Mouse (Mus musculus) stomach, embryonic 14.5 days (tissue): ENCODE data around the gene Hexa. TPM values are rescaled to one million over a fixed set of nuclear protein-coding genes. Genes with fewer than 3 reads are reported as not detected.
A peak's percentile ranks its signal among the peaks of the same experiment; 100 is the strongest.

Experiments
- ATAC-seq: fragments of 200-750 bp; cut with Nextera tagmentation; 2 replicates; pipeline ENCODE4 v1.8.0; 2017; ENCODE audit warnings: low read depth, moderate TSS enrichment; ENCODE audit not compliant: insufficient number of reproducible peaks, insufficient read depth, low FRiP score
- H3K27ac ChIP-seq: fragments of 300-500 bp; sonication (generic); 2 replicates; pipeline ENCODE4 v1.5.1; 2014; ENCODE audit warnings: mild to moderate bottlenecking, low read length, moderate library complexity, mixed read lengths
- H3K27me3 ChIP-seq: fragments of 300-500 bp; sonication (generic); 2 replicates; pipeline ENCODE4 v1.6.1; 2014; ENCODE audit warnings: low read length, control low read depth, mixed read lengths; ENCODE audit not compliant: control insufficient read depth, insufficient read depth
- H3K36me3 ChIP-seq: fragments of 300-500 bp; sonication (generic); 2 replicates; pipeline ENCODE4 v1.6.1; 2014; ENCODE audit warnings: mild to moderate bottlenecking, control low read depth, low read length, moderate library complexity, mixed read lengths; ENCODE audit not compliant: control insufficient read depth, insufficient read depth
- H3K4me1 ChIP-seq: fragments of 300-500 bp; sonication (generic); 2 replicates; pipeline ENCODE4 v1.6.1; 2014; ENCODE audit warnings: low read length, control low read depth, mixed read lengths; ENCODE audit not compliant: control insufficient read depth, insufficient read depth
- H3K4me2 ChIP-seq: fragments of 300-500 bp; sonication (generic); replicated peaks from 2 replicates; pipeline ENCODE4 v1.6.1; 2014; ENCODE audit warnings: low read depth, low read length, control low read depth
- H3K4me3 ChIP-seq: fragments of 300-500 bp; sonication (generic); 2 replicates; pipeline ENCODE4 v1.5.1; 2014; ENCODE audit warnings: low read depth, low read length, control low read depth
- H3K9ac ChIP-seq: fragments of 300-500 bp; sonication (generic); replicated peaks from 2 replicates; pipeline ENCODE4 v1.6.1; 2014; ENCODE audit warnings: low read depth, mild to moderate bottlenecking, control low read depth, low read length, moderate library complexity, mixed read lengths
- H3K9me3 ChIP-seq: fragments of 300-500 bp; sonication (generic); 2 replicates; pipeline ENCODE4 v1.6.1; 2016; ENCODE audit warnings: low read depth, low read length, control low read depth; ENCODE audit not compliant: control insufficient read depth
- WGBS: fragments of 180-500 bp; shearing (Covaris S2); extraction: QIAGEN DNeasy Blood & Tissue Kit; methylation state at CpG from one replicate; pipeline ENCODE4 v1.1.7; 2014; 5-methylcytosine and 5-hydroxymethylcytosine counted together
- polyA plus RNA-seq: library from polyadenylated mRNA; unstranded; fragments of >200 nt; fragmentation: Nextera tagmentation; extraction: Ambion mirVana; gene quantifications from 2 replicates; pipeline ENCODE4 v1.2.1, GENCODE M21; 2014

Hexa gene
- polyA plus RNA-seq, 1 experiment from 2014 or later, result 88.1 TPM

DNA sequence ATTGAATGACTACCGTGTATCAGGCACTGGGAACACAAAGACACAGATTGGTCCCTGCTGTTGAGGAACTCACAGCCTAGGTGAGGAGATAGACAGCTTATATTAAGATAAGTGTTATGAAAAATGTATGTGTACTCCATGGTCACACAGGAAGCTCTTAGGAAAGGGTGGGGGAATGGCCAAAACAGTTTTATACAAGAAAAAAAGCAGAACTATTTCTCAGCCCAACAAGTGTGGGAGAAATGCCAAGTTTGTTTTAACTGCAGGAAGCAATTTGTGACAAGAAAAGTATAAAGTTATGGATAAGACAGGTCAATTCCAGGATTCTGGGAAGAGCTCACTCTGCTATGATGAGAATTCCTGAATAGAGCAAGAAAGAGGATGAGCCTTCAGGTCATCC, 8.5 kb downstream of the Hexa start:
- ATAC-seq, result no peak
- H3K36me3 ChIP-seq, result no peaks in the 10 kb centered on the region; the same call in 1 of the 2 replicates
- H3K4me2 ChIP-seq, result no peak overlapping the region
- no peaks in the 10 kb centered on the region for H3K4me1 ChIP-seq
- no peak overlapping the region for H3K27ac ChIP-seq
- no peaks in the 10 kb centered on the region for H3K27me3 ChIP-seq
- H3K9ac ChIP-seq, result no peak overlapping the region
- H3K4me3 ChIP-seq, result no peak overlapping the region
- H3K9me3 ChIP-seq, result no peaks in the 10 kb centered on the region
- WGBS, result 86% methylated on average over 1 of the region's 1 CpGs

DNA sequence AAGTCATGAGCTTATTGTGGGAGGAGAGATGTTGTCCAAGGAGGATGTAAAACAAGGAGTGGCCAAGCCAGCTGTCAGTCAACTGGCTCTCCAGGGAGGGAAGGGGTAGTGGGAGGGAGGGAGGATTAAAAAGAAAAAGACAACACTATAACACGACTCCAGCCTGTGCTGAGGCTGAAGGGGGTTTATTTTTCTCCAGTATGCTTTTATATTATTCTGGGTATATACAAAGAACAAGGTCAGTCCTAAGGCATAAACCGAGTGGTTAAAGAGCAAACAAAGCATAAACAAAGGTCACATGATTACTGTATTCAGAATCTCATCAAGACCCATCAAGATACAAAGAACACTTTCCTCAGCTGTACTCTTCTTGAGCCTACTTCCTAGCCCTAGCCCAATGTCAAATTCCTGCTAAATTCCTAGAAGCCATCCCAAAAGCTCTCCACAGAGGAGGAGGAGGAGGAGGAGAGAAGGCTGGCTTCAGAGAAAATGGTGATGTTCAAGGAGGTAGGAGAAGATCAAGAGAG, 9.7 kb downstream of the Hexa start:
- 49% methylated on average over 2 of the region's 2 CpGs for WGBS
- no peak overlapping the region for H3K27ac ChIP-seq
- ATAC-seq, result no peak
- H3K9ac ChIP-seq, result no peak overlapping the region
- H3K4me1 ChIP-seq, result no peaks in the 10 kb centered on the region
- H3K9me3 ChIP-seq, result no peaks in the 10 kb centered on the region
- no peaks in the 10 kb centered on the region; the same call in 1 of the 2 replicates for H3K36me3 ChIP-seq
- no peak overlapping the region for H3K4me2 ChIP-seq
- H3K4me3 ChIP-seq, result no peak overlapping the region
- H3K27me3 ChIP-seq, result no peaks in the 10 kb centered on the region

DNA sequence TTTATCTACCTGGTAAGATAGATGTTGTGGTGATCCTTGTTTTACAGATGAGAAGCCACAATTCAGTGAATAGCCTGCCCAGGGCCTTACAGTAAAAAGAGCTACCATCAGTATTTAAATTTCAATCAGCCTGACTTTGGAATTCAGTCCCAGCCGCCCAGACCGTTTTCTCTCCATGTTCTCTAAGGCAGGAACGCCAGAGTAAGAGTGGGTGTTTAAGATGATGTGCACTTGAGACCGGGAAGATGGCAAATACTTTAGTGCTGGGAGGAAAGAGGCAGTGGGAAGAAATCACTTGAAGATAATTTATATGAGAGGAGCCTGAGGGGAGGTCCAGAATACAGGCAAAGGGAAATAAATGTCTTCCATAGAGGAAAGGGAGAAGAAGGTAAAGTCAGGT, 10.7 kb downstream of the Hexa start:
- ATAC-seq, result no peak
- H3K27me3 ChIP-seq, result no peaks in the 10 kb centered on the region
- H3K4me3 ChIP-seq, result no peak overlapping the region
- peaks cover 3% of the 10 kb centered on the region; the same call in 1 of the 2 replicates for H3K36me3 ChIP-seq
- no peaks in the 10 kb centered on the region for H3K9me3 ChIP-seq
- WGBS, result 79% methylated on average over 4 of the region's 4 CpGs
- H3K9ac ChIP-seq, result no peak overlapping the region
- H3K4me2 ChIP-seq, result no peak overlapping the region
- no peaks in the 10 kb centered on the region for H3K4me1 ChIP-seq
- no peak overlapping the region for H3K27ac ChIP-seq

DNA sequence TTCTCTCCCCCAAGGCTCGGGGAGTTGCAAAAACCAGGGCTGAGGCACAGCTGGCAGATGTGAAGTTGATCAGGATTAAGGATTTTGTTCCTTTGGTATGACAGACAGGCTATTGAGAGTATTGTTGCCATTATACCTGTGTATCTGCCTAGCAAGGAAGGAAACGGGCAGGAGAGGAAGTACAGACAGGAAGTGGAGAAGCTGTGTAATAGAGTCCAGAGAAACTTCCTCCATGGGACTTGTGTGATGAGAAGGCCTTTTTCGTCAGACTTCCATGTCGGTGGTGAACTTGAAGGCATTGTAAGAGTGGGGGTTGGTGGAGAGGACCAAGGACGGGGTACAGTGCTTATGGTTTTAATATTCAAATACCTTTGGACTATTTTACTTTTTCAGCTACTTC, 11.7 kb downstream of the Hexa start:
- Histone ChIP-seq H3K9ac (no peak overlapping the region), H3K4me1 (no peaks in the 10 kb centered on the region), H3K27me3 (no peaks in the 10 kb centered on the region), H3K36me3 (peaks cover 3% of the 10 kb centered on the region; the same call in 1 of the 2 replicates), H3K9me3 (no peaks in the 10 kb centered on the region), H3K27ac (no peak overlapping the region), H3K4me2 (no peak overlapping the region), H3K4me3 (no peak overlapping the region)
- 80% methylated on average over 5 of the region's 5 CpGs for WGBS
- ATAC-seq, result no peak

DNA sequence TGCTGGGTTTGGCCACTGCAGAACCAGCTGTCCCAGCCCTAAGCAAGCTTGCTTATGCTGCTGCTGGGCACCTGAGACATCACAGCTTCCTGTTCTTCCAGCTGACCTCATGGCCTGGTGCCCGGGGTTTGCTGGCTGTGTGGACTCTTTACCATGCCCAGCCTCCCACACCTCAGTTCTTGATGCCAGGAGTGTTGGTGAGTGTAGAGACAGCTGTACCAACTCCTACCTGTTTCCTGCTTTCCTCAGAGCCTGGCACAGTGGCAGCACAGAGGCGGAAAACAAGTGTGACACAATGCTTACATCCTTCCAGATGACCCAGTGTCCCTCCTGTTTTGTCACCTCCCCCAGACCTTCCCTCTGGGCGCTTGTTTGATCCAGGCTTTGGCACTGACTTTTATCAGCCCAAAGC, 12.3 kb downstream of the Hexa start:
- Histone ChIP-seq H3K4me1 (no peaks in the 10 kb centered on the region), H3K9me3 (no peaks in the 10 kb centered on the region), H3K4me3 (no peak overlapping the region), H3K36me3 (peaks cover 4% of the 10 kb centered on the region; the same call in 1 of the 2 replicates), H3K27me3 (no peaks in the 10 kb centered on the region), H3K4me2 (no peak overlapping the region), H3K9ac (no peak overlapping the region), H3K27ac (no peak overlapping the region)
- 65% methylated on average over 3 of the region's 3 CpGs for WGBS
- ATAC-seq, result no peak

DNA sequence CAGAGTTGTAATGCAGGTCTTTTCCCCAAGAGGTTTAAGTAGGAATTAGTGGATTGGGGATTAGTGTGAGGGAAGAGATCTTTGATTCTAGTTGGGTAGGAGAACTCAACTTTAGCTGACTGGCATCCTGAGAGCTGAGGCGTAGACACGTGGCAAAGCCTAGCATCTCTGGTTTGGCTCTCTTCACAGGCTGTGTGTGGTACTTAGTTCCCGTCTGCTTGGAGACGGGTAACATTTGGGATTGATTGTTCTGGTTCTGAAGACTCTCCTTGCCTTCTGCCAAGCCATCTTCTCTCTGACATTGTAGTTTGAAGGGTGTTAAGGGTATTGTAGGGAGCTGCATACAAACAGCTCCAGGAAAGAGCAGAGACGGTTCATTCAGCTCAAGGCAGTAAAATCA, 13.3 kb downstream of the Hexa start:
- Histone ChIP-seq H3K9me3 (no peaks in the 10 kb centered on the region), H3K9ac (no peak overlapping the region), H3K27ac (no peak overlapping the region), H3K36me3 (peaks cover 9% of the 10 kb centered on the region; the same call in 1 of the 2 replicates), H3K4me3 (no peak overlapping the region), H3K27me3 (no peaks in the 10 kb centered on the region), H3K4me2 (no peak overlapping the region), H3K4me1 (no peaks in the 10 kb centered on the region)
- no peak for ATAC-seq
- 87% methylated on average over 5 of the region's 5 CpGs for WGBS

DNA sequence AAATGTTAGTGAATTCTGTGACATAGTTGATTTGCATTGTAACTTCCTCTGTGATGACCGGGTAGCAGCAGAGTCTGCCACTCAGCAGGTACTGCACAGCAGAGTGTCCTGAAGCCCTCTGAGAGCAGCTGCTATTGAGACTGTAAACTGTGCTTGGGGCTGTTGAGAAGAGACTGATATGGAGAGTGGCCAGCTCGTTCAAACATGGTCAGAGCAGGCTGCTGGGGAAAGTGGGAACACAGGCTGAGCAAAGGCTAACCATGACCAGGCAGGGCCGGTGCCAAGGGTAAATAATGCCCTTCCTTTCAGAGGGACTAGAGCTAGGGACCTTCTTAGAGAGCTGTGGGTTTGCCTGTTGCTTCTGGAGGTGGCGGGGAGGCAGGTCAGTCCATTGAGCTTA, 14.4 kb downstream of the Hexa start:
- Histone ChIP-seq H3K9ac (no peak overlapping the region), H3K4me1 (no peaks in the 10 kb centered on the region), H3K4me2 (no peak overlapping the region), H3K4me3 (no peak overlapping the region), H3K9me3 (no peaks in the 10 kb centered on the region), H3K27ac (no peak overlapping the region), H3K27me3 (no peaks in the 10 kb centered on the region), H3K36me3 (peaks cover 11% of the 10 kb centered on the region; the same call in 1 of the 2 replicates)
- no peak for ATAC-seq
- WGBS, result 82% methylated on average over 4 of the region's 4 CpGs

DNA sequence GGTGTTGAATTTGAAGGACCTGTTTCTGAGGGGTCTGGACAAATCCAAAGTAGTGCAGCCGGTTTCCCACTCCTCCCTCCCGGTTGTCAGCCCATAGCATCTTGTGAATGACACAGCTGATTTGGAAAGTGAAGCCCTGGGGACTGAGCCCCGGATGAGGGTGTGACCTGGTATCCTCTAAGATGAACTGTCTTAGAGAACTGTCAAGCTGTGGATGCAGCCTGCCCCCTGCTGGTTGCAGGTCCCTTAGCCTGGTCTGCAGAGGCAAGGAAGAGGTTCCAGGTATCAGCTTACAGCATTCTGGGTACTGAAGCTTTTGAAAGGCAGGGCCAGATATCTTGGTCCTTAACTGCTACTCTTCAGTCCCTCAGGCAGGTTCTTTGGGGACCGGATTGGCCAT, 26.3 kb downstream of the Hexa start:
- no peak overlapping the region for H3K4me3 ChIP-seq
- no peaks in the 10 kb centered on the region for H3K4me1 ChIP-seq
- H3K27me3 ChIP-seq, result no peaks in the 10 kb centered on the region
- H3K4me2 ChIP-seq, result no peak overlapping the region
- no peak overlapping the region for H3K9ac ChIP-seq
- no peaks in the 10 kb centered on the region for H3K9me3 ChIP-seq
- H3K27ac ChIP-seq, result no peak overlapping the region
- 0 out of 2 replicates have a peak, but pooled peaks have one; percentile 53 for ATAC-seq
- H3K36me3 ChIP-seq, result peaks cover 22% of the 10 kb centered on the region
- 29% methylated on average over 4 of the region's 4 CpGs for WGBS

DNA sequence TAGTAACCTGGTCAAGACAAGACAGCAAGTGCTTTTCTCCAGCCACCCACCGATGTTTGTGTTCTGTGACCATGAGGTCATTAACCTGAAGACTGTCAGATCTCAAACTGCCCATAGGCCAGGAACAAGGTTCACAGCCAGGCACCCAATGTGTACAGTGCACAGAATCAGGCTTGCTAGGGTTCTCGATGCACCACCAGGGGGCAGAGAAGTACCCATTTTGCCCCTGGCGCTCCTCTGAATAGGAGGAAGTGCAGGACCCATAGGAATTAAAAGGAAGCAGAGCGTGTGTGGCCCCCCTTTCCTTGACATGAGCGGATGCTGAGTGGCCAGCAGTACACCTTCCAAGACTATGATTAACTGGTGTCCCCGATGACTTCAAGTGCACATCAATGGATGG, 27.8 kb downstream of the Hexa start:
- H3K9ac ChIP-seq, result no peak overlapping the region
- peaks cover 19% of the 10 kb centered on the region for H3K36me3 ChIP-seq
- no peak overlapping the region for H3K4me3 ChIP-seq
- WGBS, result 28% methylated on average over 6 of the region's 6 CpGs
- 0 out of 2 replicates have a peak, but pooled peaks have one; percentile 49 for ATAC-seq
- H3K9me3 ChIP-seq, result no peaks in the 10 kb centered on the region
- no peaks in the 10 kb centered on the region for H3K4me1 ChIP-seq
- no peak overlapping the region for H3K4me2 ChIP-seq
- no peaks in the 10 kb centered on the region for H3K27me3 ChIP-seq
- H3K27ac ChIP-seq, result no peak overlapping the region
